Mouse (Mus musculus): ENCODE data around the gene Gm45234. TPM values are rescaled to one million over a fixed set of nuclear protein-coding genes. Genes with fewer than 3 reads are reported as not detected.
A peak's percentile ranks its signal among the peaks of the same experiment; 100 is the strongest.

The Gm45234 gene
- total and polyA plus RNA-seq, 2 experiments from 2014 or later = 0.26 TPM; not detected in 1

GRCm38 (mm10) chr6:124779984-124780416 is 24.2 kb upstream of the Gm45234 start:
- Histone ChIP-seq H3K4me1 (ENCODE audit: insufficient read depth, low read length) (0 out of 2 replicates have a peak, but pooled peaks cover 9% of the 10 kb centered on the region), H3K27me3 (ENCODE audit: insufficient read depth, low read length) (no peaks in the 10 kb centered on the region), H3K36me3 (ENCODE audit: insufficient read depth, low read length) (no peaks in the 10 kb centered on the region), H3K9me3 (ENCODE audit: low read length) (no peaks in the 10 kb centered on the region), H3K4me2 (ENCODE audit: low read depth, low read length) (peak overlapping the region; percentile 76), H3K27ac (no peak overlapping the region), H3K4me3 (ENCODE audit: low read length) (peak overlapping the region; percentile 31), H3K9ac (replicated peaks; ENCODE audit: low read length) (peak overlapping the region; percentile 37; the same call in 1 of the 2 replicates)
- 5% methylated on average over 10 of the region's 10 CpGs for WGBS
- DNase-seq (ENCODE audit: low spot score) = no peak
- peak; percentile 31; the same call in 1 of the 2 replicates for ATAC-seq
- peak; percentile 44 for TF ChIP-seq CTCF (IDR thresholded peaks at IDR 0.05; ENCODE audit: low read depth)

DNA sequence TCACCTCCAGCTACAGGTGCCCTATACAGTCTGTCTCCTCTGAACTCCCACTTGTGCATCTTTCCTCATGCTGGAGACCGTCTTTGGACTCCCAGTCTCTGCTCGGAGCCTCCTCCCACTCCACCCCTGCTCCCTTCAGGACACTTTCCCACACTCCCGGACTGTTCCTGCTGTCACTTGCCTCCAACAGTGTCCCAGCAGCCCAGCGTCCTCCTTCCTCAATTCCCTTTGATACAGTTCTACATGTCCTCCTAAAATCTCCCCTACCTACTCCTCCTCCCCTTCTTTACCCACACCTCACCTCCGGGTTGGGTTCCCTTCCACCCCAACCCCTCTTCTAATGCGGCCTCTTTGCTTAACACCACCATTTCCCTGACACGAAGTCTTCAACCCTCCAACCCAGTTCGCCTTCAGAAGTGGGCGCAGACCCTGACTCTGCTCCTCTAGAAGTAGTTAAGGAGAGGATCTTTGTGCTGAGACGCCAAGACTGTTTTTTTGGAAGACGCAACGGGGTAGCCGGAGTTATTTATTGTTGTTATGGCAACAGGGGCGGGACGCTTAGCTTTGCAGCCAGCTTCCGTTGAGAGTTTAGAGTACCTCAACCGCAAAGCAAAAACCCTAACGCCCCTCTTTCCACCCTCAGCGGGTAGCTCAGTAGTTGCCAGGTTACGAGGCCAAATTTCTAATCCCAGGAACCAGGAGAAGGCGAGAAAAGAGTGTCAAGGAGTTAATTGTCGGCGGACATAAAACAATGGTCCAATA is 23.6 kb upstream of the Gm45234 start, which contains the start of gene Lrrc23:
Gene Lrrc23, minus strand, starts transcription at position 506 of the 762 bp plus-strand sequence.
- no peaks in the 10 kb centered on the region for H3K27me3 ChIP-seq (ENCODE audit: insufficient read depth, low read length)
- peak within 1 kb of the TSS; percentile 31 for H3K4me3 ChIP-seq (ENCODE audit: low read length)
- peak within 1 kb of the TSS; percentile 76 for H3K4me2 ChIP-seq (ENCODE audit: low read depth, low read length)
- 1% methylated on average over 23 of the region's 23 CpGs for WGBS
- no peaks in the 10 kb centered on the region for H3K9me3 ChIP-seq (ENCODE audit: low read length)
- DNase-seq (ENCODE audit: low spot score) (peak; percentile 82), ATAC-seq (peak; percentile 82)
- 0 out of 2 replicates have a peak, but pooled peaks cover 9% of the 10 kb centered on the region for H3K4me1 ChIP-seq (ENCODE audit: insufficient read depth, low read length)
- H3K27ac ChIP-seq = peak within 1 kb of the TSS; percentile 41; the same call in 1 of the 2 replicates
- TF ChIP-seq CTCF (IDR thresholded peaks at IDR 0.05; ENCODE audit: low read depth) = no peak
- H3K9ac ChIP-seq (replicated peaks; ENCODE audit: low read length) = peak within 1 kb of the TSS; percentile 37; the same call in 1 of the 2 replicates
- H3K36me3 ChIP-seq (ENCODE audit: insufficient read depth, low read length) = no peaks in the 10 kb centered on the region

GRCm38 (mm10) chr6:124770511-124770910 is 14.7 kb upstream of the Gm45234 start:
- Histone ChIP-seq H3K4me2 (ENCODE audit: low read depth, low read length) (peak overlapping the region; percentile 75; the same call in 1 of the 2 replicates), H3K36me3 (ENCODE audit: insufficient read depth, low read length) (no peaks in the 10 kb centered on the region), H3K9me3 (ENCODE audit: low read length) (no peaks in the 10 kb centered on the region), H3K27me3 (ENCODE audit: insufficient read depth, low read length) (no peaks in the 10 kb centered on the region), H3K9ac (replicated peaks; ENCODE audit: low read length) (peak overlapping the region; percentile 74; the same call in 1 of the 2 replicates), H3K4me1 (ENCODE audit: insufficient read depth, low read length) (peaks cover 19% of the 10 kb centered on the region), H3K4me3 (ENCODE audit: low read length) (no peak overlapping the region), H3K27ac (no peak overlapping the region)
- DNase-seq (ENCODE audit: low spot score) (no peak), ATAC-seq (no peak)
- whole genome bisulfite sequencing = 88% methylated on average over 15 of the region's 15 CpGs
- no peak for TF ChIP-seq CTCF (IDR thresholded peaks at IDR 0.05; ENCODE audit: low read depth)

DNA sequence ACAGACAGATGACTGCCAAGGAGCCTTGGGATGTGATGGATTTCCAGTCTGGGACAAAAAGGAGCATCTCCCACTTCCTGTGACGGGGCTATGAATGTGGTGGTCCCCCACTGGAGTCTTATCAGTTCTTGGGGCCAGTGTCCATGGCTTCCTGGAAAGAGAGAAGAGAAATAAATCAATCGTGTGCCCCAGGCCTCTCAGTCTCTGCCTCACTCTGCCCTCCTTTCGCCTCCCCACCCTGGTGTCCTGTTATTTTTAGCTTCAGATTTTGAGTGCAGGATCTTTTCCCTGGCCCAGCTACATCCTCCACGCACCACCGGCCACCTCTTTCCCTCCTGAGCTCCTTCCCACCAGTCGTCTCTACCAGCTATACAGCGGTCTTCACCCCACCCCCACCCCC is 14.2 kb upstream of the Gm45234 start:
- no peak for TF ChIP-seq CTCF (IDR thresholded peaks at IDR 0.05; ENCODE audit: low read depth)
- H3K9me3 ChIP-seq (ENCODE audit: low read length) = no peaks in the 10 kb centered on the region
- H3K4me3 ChIP-seq (ENCODE audit: low read length) = peak overlapping the region; percentile 59
- peak overlapping the region; percentile 74 for H3K9ac ChIP-seq (replicated peaks; ENCODE audit: low read length)
- 57% methylated on average over 7 of the region's 7 CpGs for WGBS
- peak overlapping the region; percentile 75 for H3K4me2 ChIP-seq (ENCODE audit: low read depth, low read length)
- H3K36me3 ChIP-seq (ENCODE audit: insufficient read depth, low read length) = no peaks in the 10 kb centered on the region
- ATAC-seq = no peak
- no peak for DNase-seq (ENCODE audit: low spot score)
- no peaks in the 10 kb centered on the region for H3K27me3 ChIP-seq (ENCODE audit: insufficient read depth, low read length)
- peak overlapping the region; percentile 78; the same call in 1 of the 2 replicates for H3K27ac ChIP-seq
- peaks cover 19% of the 10 kb centered on the region for H3K4me1 ChIP-seq (ENCODE audit: insufficient read depth, low read length)

GRCm38 (mm10) chr6:124769101-124769765 is 13.4 kb upstream of the Gm45234 start, which contains the start of gene Eno2:
Eno2 (minus strand) TSS chr6:124769673.
- peak within 1 kb of the TSS; percentile 59 for H3K4me3 ChIP-seq (ENCODE audit: low read length)
- H3K27ac ChIP-seq = peak within 1 kb of the TSS; percentile 78
- H3K9ac ChIP-seq (replicated peaks; ENCODE audit: low read length) = peak within 1 kb of the TSS; percentile 74
- peak within 1 kb of the TSS; percentile 75 for H3K4me2 ChIP-seq (ENCODE audit: low read depth, low read length)
- no peaks in the 10 kb centered on the region for H3K36me3 ChIP-seq (ENCODE audit: insufficient read depth, low read length)
- under 1% methylated on average over 48 of the region's 54 CpGs for WGBS
- DNase-seq (ENCODE audit: low spot score) (peak; percentile 84), ATAC-seq (peak; percentile 86)
- no peak for TF ChIP-seq CTCF (IDR thresholded peaks at IDR 0.05; ENCODE audit: low read depth)
- no peaks in the 10 kb centered on the region for H3K27me3 ChIP-seq (ENCODE audit: insufficient read depth, low read length)
- no peaks in the 10 kb centered on the region for H3K9me3 ChIP-seq (ENCODE audit: low read length)
- H3K4me1 ChIP-seq (ENCODE audit: insufficient read depth, low read length) = peaks cover 19% of the 10 kb centered on the region

DNA sequence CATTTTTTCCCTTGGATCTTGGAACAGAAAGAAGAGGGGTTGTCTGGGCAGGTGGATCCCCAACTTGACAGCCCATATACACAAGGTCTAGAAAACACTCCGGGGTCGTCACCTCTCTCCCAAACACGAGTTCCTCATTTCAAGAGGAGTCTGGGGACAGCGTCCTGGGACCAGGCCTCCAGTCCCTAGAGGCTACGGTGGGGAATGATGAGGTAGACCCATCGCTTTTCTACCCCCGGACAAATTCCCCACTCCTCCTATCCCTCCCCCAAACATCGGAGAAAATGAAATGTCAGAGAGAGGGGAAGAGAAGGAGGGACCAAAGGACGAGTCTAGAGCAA is 12.9 kb upstream of the Gm45234 start:
- DNase-seq (ENCODE audit: low spot score) = no peak
- H3K4me2 ChIP-seq (ENCODE audit: low read depth, low read length) = peak overlapping the region; percentile 75
- peaks cover 19% of the 10 kb centered on the region for H3K4me1 ChIP-seq (ENCODE audit: insufficient read depth, low read length)
- H3K27ac ChIP-seq = peak overlapping the region; percentile 78
- no peaks in the 10 kb centered on the region for H3K27me3 ChIP-seq (ENCODE audit: insufficient read depth, low read length)
- no peak for TF ChIP-seq CTCF (IDR thresholded peaks at IDR 0.05; ENCODE audit: low read depth)
- no peaks in the 10 kb centered on the region for H3K36me3 ChIP-seq (ENCODE audit: insufficient read depth, low read length)
- peak; percentile 13 for ATAC-seq
- peak overlapping the region; percentile 59 for H3K4me3 ChIP-seq (ENCODE audit: low read length)
- H3K9me3 ChIP-seq (ENCODE audit: low read length) = no peaks in the 10 kb centered on the region
- H3K9ac ChIP-seq (replicated peaks; ENCODE audit: low read length) = peak overlapping the region; percentile 74
- WGBS = 5% methylated on average over 9 of the region's 9 CpGs

All from hindbrain, postnatal 0 days (tissue).